Mouse (Mus musculus) megakaryocyte, embryonic 14.5 days (primary cell): ENCODE data around the gene Psrc1.

Experiments used
- FLI1 ChIP-seq: IDR thresholded peaks from 2 replicates; pipeline ENCODE4 v1.6.1; 2012; ENCODE audit warnings: low read length, inconsistent platforms, mixed read lengths
- GATA1 ChIP-seq: IDR thresholded peaks from 3 replicates; pipeline ENCODE4 v1.6.1; 2012; ENCODE audit warnings: mixed read lengths, low read length, inconsistent platforms, borderline replicate concordance

- TF ChIP-seq FLI1 (no peak), GATA1 (no peak)
Observed at GRCm38 (mm10) chr3:108358445-108358844, 25.2 kb upstream of the Psrc1 start.
